Mouse (Mus musculus): ENCODE results near the gene Smad3. TPM values are rescaled to one million over a fixed set of nuclear protein-coding genes. Genes with fewer than 3 reads are reported as not detected.

Smad3 gene
- polyA plus RNA-seq, 1 experiment from 2014 or later, result 24.0 TPM

DNA sequence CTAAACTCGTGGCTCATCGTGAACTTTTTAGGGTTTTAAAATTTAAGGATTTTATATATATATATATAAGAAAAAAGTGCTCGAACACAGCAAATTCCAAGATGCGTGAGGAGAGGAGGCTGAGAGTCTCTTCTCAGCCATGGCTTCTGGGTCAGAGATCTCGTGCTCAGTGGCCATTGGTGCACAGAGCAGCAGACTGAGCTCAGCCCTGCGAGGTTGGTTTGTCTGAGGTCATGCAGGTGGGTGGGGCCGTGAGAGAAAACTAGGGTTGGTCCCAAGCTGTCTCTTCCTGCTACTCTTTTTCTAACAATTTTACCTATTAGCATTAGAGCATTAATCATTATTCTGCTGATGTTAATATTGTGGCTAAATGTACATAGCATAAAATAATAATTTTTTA, 124.5 kb downstream of the Smad3 start:
- ATAC-seq (ENCODE audit: insufficient number of reproducible peaks, low FRiP score, low TSS enrichment, low read depth) (no peak), DNase-seq (ENCODE audit: low spot score) (no peak)
- Histone ChIP-seq H3K9me3 (ENCODE audit: control insufficient read depth, low read length) (no peaks in the 10 kb centered on the region), H3K9ac (ENCODE audit: low read length) (no peak overlapping the region), H3K4me3 (ENCODE audit: low read depth, low read length) (no peak overlapping the region), H3K4me2 (ENCODE audit: low read depth, severe bottlenecking) (no peak overlapping the region), H3K27me3 (ENCODE audit: control insufficient read depth, insufficient read depth, low read length) (no peaks in the 10 kb centered on the region), H3K36me3 (ENCODE audit: control insufficient read depth, insufficient read depth, low read length) (no peaks in the 10 kb centered on the region), H3K4me1 (ENCODE audit: control insufficient read depth, insufficient read depth, low read length) (no peaks in the 10 kb centered on the region), H3K27ac (replicated peaks; ENCODE audit: low read depth, low read length) (no peak overlapping the region)
- 86% methylated on average over 7 of the region's 7 CpGs for WGBS

DNA sequence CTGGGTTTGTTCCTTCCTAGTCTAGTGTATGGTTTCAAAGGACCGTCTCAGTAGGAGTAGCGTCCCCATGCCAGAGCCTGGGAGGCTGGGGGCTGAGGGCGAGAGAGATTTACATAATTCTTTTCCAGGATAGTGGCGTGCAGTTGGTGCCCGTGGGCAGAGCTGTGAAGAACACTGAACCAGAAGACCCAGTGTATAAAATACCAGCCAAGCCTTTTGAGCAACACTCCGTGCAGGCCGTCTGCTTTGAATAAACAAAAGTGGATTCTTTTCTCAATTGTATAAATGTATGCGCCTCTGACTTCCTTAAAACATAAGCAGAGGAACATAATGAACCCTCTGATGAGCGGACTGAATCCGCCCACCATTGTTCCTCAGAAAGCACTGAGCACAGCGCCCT, 124.9 kb downstream of the Smad3 start:
- Histone ChIP-seq H3K9me3 (ENCODE audit: control insufficient read depth, low read length) (no peaks in the 10 kb centered on the region), H3K4me3 (ENCODE audit: low read depth, low read length) (no peak overlapping the region), H3K36me3 (ENCODE audit: control insufficient read depth, insufficient read depth, low read length) (no peaks in the 10 kb centered on the region), H3K27me3 (ENCODE audit: control insufficient read depth, insufficient read depth, low read length) (no peaks in the 10 kb centered on the region), H3K27ac (replicated peaks; ENCODE audit: low read depth, low read length) (no peak overlapping the region), H3K9ac (ENCODE audit: low read length) (no peak overlapping the region), H3K4me1 (ENCODE audit: control insufficient read depth, insufficient read depth, low read length) (no peaks in the 10 kb centered on the region), H3K4me2 (ENCODE audit: low read depth, severe bottlenecking) (no peak overlapping the region)
- no peak for ATAC-seq (ENCODE audit: insufficient number of reproducible peaks, low FRiP score, low TSS enrichment, low read depth)
- WGBS, result 90% methylated on average over 11 of the region's 11 CpGs
- no peak for DNase-seq (ENCODE audit: low spot score)

DNA sequence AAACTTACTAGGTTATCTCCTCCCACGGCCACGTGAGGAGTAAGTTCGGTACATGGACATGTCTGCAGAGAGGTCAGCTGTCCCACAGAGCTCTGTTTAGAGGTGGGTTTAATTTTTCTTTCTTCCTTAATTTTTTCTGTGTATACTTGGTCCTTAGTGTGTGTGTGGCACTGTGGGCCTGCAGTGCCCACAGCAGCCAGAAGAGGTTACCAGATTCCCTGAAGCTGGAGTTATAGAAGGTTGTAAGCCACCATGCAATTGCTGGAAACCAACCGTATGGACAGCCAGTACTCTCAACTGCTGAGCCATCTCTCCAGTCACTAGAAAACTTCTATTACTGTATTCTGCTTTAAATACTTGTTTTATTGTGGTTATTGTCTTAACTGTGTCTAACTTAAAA, 125.7 kb downstream of the Smad3 start:
- ATAC-seq (ENCODE audit: insufficient number of reproducible peaks, low FRiP score, low TSS enrichment, low read depth), result no peak
- Histone ChIP-seq H3K9ac (ENCODE audit: low read length) (no peak overlapping the region), H3K4me2 (ENCODE audit: low read depth, severe bottlenecking) (no peak overlapping the region), H3K27me3 (ENCODE audit: control insufficient read depth, insufficient read depth, low read length) (no peaks in the 10 kb centered on the region), H3K36me3 (ENCODE audit: control insufficient read depth, insufficient read depth, low read length) (no peaks in the 10 kb centered on the region), H3K4me1 (ENCODE audit: control insufficient read depth, insufficient read depth, low read length) (no peaks in the 10 kb centered on the region), H3K27ac (replicated peaks; ENCODE audit: low read depth, low read length) (no peak overlapping the region), H3K4me3 (ENCODE audit: low read depth, low read length) (no peak overlapping the region), H3K9me3 (ENCODE audit: control insufficient read depth, low read length) (no peaks in the 10 kb centered on the region)
- 96% methylated on average over 4 of the region's 4 CpGs for WGBS
- no peak for DNase-seq (ENCODE audit: low spot score)

DNA sequence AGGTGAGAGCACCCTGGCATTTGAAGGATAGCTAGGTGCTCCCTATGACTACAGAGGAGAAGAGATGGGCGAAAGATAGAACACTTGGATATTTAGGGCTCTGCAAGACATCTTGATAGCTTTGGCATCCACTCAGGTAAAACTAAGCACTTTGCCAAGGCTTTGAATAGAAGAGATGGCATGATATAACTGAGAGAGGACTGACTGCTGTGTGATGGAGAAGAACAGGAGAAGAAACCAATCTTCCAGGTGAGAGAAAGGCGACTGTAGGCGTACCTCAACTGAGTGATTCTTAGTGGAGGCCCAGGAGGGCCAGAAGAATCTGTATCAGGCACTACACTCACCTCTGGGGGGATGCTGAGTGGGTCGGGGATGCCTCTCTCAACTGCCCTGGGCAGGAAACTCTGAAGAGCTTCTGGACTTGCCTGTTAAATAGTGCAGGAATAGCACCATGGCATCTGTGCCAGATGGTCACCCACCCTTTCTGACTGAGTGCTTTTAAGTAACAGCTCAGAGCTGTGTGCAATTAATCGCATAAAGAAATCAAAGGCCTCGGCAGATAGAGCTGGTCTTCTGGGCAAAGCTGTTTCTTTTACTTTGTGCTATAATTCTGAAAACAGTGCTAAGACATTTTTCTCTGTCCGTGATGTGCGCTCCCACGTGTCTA, 132.6 kb downstream of the Smad3 start:
- no peaks in the 10 kb centered on the region for H3K9me3 ChIP-seq (ENCODE audit: control insufficient read depth, low read length)
- no peak overlapping the region for H3K4me2 ChIP-seq (ENCODE audit: low read depth, severe bottlenecking)
- WGBS, result 88% methylated on average over 9 of the region's 9 CpGs
- no peak overlapping the region for H3K9ac ChIP-seq (ENCODE audit: low read length)
- peaks cover 2% of the 10 kb centered on the region; the same call in 1 of the 2 replicates for H3K36me3 ChIP-seq (ENCODE audit: control insufficient read depth, insufficient read depth, low read length)
- peaks cover 3% of the 10 kb centered on the region; the same call in 1 of the 2 replicates for H3K4me1 ChIP-seq (ENCODE audit: control insufficient read depth, insufficient read depth, low read length)
- ATAC-seq (ENCODE audit: insufficient number of reproducible peaks, low FRiP score, low TSS enrichment, low read depth), result no peak
- H3K27me3 ChIP-seq (ENCODE audit: control insufficient read depth, insufficient read depth, low read length), result no peaks in the 10 kb centered on the region
- H3K4me3 ChIP-seq (ENCODE audit: low read depth, low read length), result no peak overlapping the region
- no peak overlapping the region for H3K27ac ChIP-seq (replicated peaks; ENCODE audit: low read depth, low read length)
- DNase-seq (ENCODE audit: low spot score), result no peak

DNA sequence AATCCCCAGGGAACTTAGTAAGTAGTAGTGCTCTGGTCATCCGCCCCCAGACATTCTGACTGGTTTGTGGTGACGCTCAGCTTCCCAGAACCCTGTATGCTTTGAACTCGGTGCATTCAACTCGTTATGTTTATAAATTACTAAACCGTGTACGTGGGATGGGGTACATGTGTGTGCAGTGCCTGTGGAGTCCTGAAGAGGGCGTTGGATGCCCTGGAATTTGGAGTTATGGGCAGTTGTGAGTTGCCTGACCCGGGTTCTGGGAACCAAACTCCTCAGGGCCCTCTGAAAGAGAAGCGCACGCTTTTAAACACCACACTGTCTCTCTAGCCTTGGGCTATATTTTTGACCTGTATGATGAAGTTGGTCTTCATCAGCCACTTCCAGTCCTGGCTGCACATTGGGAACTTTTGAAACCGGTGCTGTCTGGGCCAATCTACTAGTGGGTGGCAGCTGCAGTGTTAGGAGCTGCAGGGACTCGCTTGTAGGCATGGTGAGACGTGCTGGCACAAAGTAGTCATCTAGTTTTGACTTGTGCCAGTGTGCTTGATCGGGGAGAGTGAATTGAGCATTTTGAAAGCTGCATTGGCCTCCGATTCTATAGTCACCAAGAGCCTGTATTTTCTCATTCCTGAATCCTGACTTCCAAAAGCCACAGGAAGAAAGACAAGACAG, 133.8 kb downstream of the Smad3 start:
- H3K4me2 ChIP-seq (ENCODE audit: low read depth, severe bottlenecking), result no peak overlapping the region
- DNase-seq (ENCODE audit: low spot score) (no peak), ATAC-seq (ENCODE audit: insufficient number of reproducible peaks, low FRiP score, low TSS enrichment, low read depth) (no peak)
- 60% methylated on average over 15 of the region's 15 CpGs for WGBS
- H3K4me1 ChIP-seq (ENCODE audit: control insufficient read depth, insufficient read depth, low read length), result peaks cover 3% of the 10 kb centered on the region; the same call in 1 of the 2 replicates
- no peaks in the 10 kb centered on the region for H3K9me3 ChIP-seq (ENCODE audit: control insufficient read depth, low read length)
- H3K27ac ChIP-seq (replicated peaks; ENCODE audit: low read depth, low read length), result no peak overlapping the region
- no peaks in the 10 kb centered on the region for H3K27me3 ChIP-seq (ENCODE audit: control insufficient read depth, insufficient read depth, low read length)
- H3K4me3 ChIP-seq (ENCODE audit: low read depth, low read length), result no peak overlapping the region
- no peak overlapping the region; the same call in 1 of the 2 replicates for H3K9ac ChIP-seq (ENCODE audit: low read length)
- H3K36me3 ChIP-seq (ENCODE audit: control insufficient read depth, insufficient read depth, low read length), result peaks cover 2% of the 10 kb centered on the region; the same call in 1 of the 2 replicates

DNA sequence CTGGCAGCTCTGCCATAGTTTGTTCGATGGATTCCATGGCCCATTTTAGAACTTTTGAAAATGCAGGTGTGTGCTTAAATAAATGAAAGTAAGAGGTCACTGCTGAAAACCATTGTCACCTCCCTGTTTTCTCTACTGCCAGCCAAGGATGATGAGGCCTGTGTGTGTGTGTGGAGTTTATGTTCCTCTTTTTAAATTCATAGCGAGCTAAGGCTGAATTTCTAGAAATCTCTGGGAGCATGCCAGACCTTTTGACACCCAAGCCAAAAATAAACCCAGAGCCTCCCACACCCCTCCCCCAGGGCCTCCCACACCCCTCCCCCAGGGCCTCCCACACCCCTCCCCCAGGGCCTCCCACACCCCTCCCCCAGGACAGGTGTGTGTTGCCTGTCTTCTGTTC, 139.8 kb downstream of the Smad3 start:
- DNase-seq (ENCODE audit: low spot score) (no peak), ATAC-seq (ENCODE audit: insufficient number of reproducible peaks, low FRiP score, low TSS enrichment, low read depth) (no peak)
- Histone ChIP-seq H3K27me3 (ENCODE audit: control insufficient read depth, insufficient read depth, low read length) (no peaks in the 10 kb centered on the region), H3K4me3 (ENCODE audit: low read depth, low read length) (no peak overlapping the region), H3K27ac (replicated peaks; ENCODE audit: low read depth, low read length) (no peak overlapping the region), H3K4me2 (ENCODE audit: low read depth, severe bottlenecking) (no peak overlapping the region), H3K9ac (ENCODE audit: low read length) (no peak overlapping the region), H3K36me3 (ENCODE audit: control insufficient read depth, insufficient read depth, low read length) (peaks cover 5% of the 10 kb centered on the region; the same call in 1 of the 2 replicates), H3K4me1 (ENCODE audit: control insufficient read depth, insufficient read depth, low read length) (peaks cover 16% of the 10 kb centered on the region), H3K9me3 (ENCODE audit: control insufficient read depth, low read length) (no peaks in the 10 kb centered on the region)
- 96% methylated on average over 2 of the region's 2 CpGs for WGBS

DNA sequence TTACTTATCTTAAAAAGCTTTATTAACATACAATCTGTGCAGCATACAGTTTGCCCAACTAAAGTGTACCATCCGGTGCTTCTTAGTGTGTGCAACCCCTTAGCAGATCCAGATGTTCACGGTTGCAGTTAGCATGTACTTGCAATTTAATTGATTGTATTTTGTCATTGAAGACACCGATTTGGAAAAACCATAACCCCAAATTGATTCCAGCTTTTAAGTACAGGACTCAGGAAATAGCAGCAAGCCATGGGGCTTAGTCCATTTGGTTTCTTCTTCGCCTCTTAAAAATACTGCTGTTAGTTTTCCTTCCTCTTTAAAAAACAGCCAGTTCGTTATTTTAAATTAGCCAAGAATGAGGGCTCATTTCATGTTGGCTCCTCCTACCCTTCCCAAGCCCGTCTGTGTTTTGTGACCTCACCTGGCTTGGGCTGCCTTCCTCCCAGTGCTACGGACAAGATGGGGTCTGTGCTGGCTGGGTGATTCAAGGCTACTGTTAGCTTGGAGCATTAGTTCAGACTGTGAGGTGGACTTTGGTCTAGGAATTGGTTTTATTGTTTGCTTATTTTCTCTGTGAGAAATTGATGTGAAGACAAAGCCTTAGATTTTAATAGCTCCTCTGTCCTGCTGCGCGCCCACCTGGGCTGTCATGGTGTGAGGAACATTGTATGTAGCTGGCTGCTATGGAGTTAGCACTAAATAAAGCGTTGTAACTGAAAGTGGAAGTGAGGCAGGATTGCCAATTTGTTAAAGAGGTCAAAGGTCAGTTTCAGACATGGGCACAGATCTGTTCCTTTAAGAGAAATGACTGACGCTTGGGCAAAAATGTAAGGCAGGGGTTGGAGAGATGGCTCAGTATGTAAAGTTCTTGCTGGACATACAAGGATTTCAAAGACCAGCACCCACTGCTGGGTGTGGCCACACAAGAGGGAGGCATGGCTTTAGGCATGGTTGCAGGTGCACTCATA, 143.5 kb downstream of the Smad3 start:
- ATAC-seq (ENCODE audit: insufficient number of reproducible peaks, low FRiP score, low TSS enrichment, low read depth) (no peak), DNase-seq (ENCODE audit: low spot score) (no peak)
- Histone ChIP-seq H3K27ac (replicated peaks; ENCODE audit: low read depth, low read length) (no peak overlapping the region), H3K4me3 (ENCODE audit: low read depth, low read length) (no peak overlapping the region), H3K9me3 (ENCODE audit: control insufficient read depth, low read length) (no peaks in the 10 kb centered on the region), H3K9ac (ENCODE audit: low read length) (no peak overlapping the region), H3K4me2 (ENCODE audit: low read depth, severe bottlenecking) (no peak overlapping the region), H3K4me1 (ENCODE audit: control insufficient read depth, insufficient read depth, low read length) (peaks cover 47% of the 10 kb centered on the region), H3K27me3 (ENCODE audit: control insufficient read depth, insufficient read depth, low read length) (no peaks in the 10 kb centered on the region), H3K36me3 (ENCODE audit: control insufficient read depth, insufficient read depth, low read length) (peaks cover 4% of the 10 kb centered on the region; the same call in 1 of the 2 replicates)
- WGBS, result 33% methylated on average over 11 of the region's 11 CpGs

DNA sequence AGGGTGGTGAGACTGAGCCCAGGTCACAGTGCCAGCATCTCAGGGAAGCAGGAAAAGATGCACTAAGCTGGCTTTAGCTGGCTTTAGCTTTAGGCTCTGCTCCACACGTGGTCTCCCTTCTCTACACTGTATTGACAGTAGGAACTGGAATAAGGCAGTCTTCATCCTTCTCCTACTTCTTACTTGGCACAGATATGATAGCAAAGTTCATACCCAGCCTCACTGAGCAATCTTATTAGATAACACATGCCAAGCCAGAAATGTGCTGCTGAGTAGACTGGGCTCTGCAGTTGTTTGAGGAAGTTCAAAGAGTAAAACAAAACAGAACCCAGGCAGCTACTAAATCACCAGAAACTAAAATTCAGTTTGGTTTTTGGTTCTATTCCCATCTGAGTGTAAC, 144.2 kb downstream of the Smad3 start:
- H3K27ac ChIP-seq (replicated peaks; ENCODE audit: low read depth, low read length), result 0 out of 2 replicates have a peak overlapping the region, but pooled peaks have one; percentile 3
- no peak overlapping the region for H3K4me2 ChIP-seq (ENCODE audit: low read depth, severe bottlenecking)
- WGBS, result 37% methylated on average over 1 of the region's 1 CpGs
- H3K4me1 ChIP-seq (ENCODE audit: control insufficient read depth, insufficient read depth, low read length), result peaks cover 53% of the 10 kb centered on the region
- no peaks in the 10 kb centered on the region for H3K9me3 ChIP-seq (ENCODE audit: control insufficient read depth, low read length)
- peaks cover 4% of the 10 kb centered on the region; the same call in 1 of the 2 replicates for H3K36me3 ChIP-seq (ENCODE audit: control insufficient read depth, insufficient read depth, low read length)
- DNase-seq (ENCODE audit: low spot score) (no peak), ATAC-seq (ENCODE audit: insufficient number of reproducible peaks, low FRiP score, low TSS enrichment, low read depth) (no peak)
- H3K27me3 ChIP-seq (ENCODE audit: control insufficient read depth, insufficient read depth, low read length), result no peaks in the 10 kb centered on the region
- H3K9ac ChIP-seq (ENCODE audit: low read length), result no peak overlapping the region
- H3K4me3 ChIP-seq (ENCODE audit: low read depth, low read length), result no peak overlapping the region

Measured in limb, embryonic 11.5 days (tissue).